Mouse (Mus musculus) liver, embryonic 12.5 days (tissue): ENCODE data around the gene Ccdc121. TPM values are rescaled to one million over a fixed set of nuclear protein-coding genes. Genes with fewer than 3 reads are reported as not detected.

ENCODE experiments used
- ATAC-seq: fragments of 200-750 bp; cut with Nextera tagmentation; 2 replicates; pipeline ENCODE4 v1.8.0; 2017; ENCODE audit warnings: moderate number of reproducible peaks, mild to moderate bottlenecking, moderate library complexity
- H3K27ac ChIP-seq: fragments of 300-500 bp; sonication (generic); 2 replicates; pipeline ENCODE4 v1.5.1; 2016; ENCODE audit warnings: mild to moderate bottlenecking
- H3K27me3 ChIP-seq: fragments of 300-500 bp; sonication (generic); replicated peaks from 2 replicates; pipeline ENCODE4 v1.6.1; 2016; ENCODE audit warnings: mild to moderate bottlenecking, moderate library complexity
- H3K36me3 ChIP-seq: fragments of 300-500 bp; sonication (generic); 2 replicates; pipeline ENCODE4 v1.6.1; 2016; ENCODE audit warnings: mild to moderate bottlenecking, moderate library complexity
- H3K4me1 ChIP-seq: fragments of 300-500 bp; sonication (generic); 2 replicates; pipeline ENCODE4 v1.6.1; 2016
- H3K4me2 ChIP-seq: fragments of 300-500 bp; sonication (generic); 2 replicates; pipeline ENCODE4 v1.6.1; 2016; ENCODE audit warnings: mild to moderate bottlenecking, moderate library complexity
- H3K4me3 ChIP-seq: fragments of 300-500 bp; sonication (generic); 2 replicates; pipeline ENCODE4 v1.5.1; 2016; ENCODE audit warnings: mild to moderate bottlenecking, moderate library complexity
- H3K9ac ChIP-seq: fragments of 300-500 bp; sonication (generic); 2 replicates; pipeline ENCODE4 v1.6.1; 2016; ENCODE audit warnings: mild to moderate bottlenecking, moderate library complexity
- H3K9me3 ChIP-seq: fragments of 300-500 bp; sonication (generic); replicated peaks from 2 replicates; pipeline ENCODE4 v1.6.1; 2016; ENCODE audit warnings: mild to moderate bottlenecking, moderate library complexity
- WGBS: fragments of 180-500 bp; shearing (Covaris S2); methylation state at CpG from one replicate; pipeline ENCODE4 v1.1.7; 2016; ENCODE audit not compliant: insufficient replicate concordance; 5-methylcytosine and 5-hydroxymethylcytosine counted together
- polyA plus RNA-seq: library from polyadenylated mRNA; unstranded; fragments of >200 nt; fragmentation: Nextera tagmentation; extraction: Ambion mirVana; gene quantifications from 2 replicates; pipeline ENCODE4 v1.2.1, GENCODE M21; 2016

Gene Ccdc121
- polyA plus RNA-seq, 1 experiment from 2014 or later = not detected

GRCm38 (mm10) chr1:181460283-181460682, 51.0 kb downstream of the Ccdc121 start:
- H3K4me2 ChIP-seq = no peak overlapping the region
- no peaks in the 10 kb centered on the region for H3K4me1 ChIP-seq
- H3K27me3 ChIP-seq = peaks cover 4% of the 10 kb centered on the region; the same call in 1 of the 2 replicates
- H3K4me3 ChIP-seq = no peak overlapping the region
- WGBS = 53% methylated on average over 2 of the region's 2 CpGs
- no peak overlapping the region for H3K9ac ChIP-seq
- H3K36me3 ChIP-seq = no peaks in the 10 kb centered on the region
- H3K27ac ChIP-seq = no peak overlapping the region
- ATAC-seq = no peak
- no peaks in the 10 kb centered on the region for H3K9me3 ChIP-seq

Other genes with a start within 250 kb of the Ccdc121 start
- gene Cnih3, start 158.8 kb downstream of the Ccdc121 start, polyA plus RNA-seq = 0.05 TPM in 2 replicates
- 2.8 and 2.9 TPM in 2 replicates for gene Dnah14, start 65.1 kb upstream of the Ccdc121 start, polyA plus RNA-seq